Mouse (Mus musculus) limb, embryonic 14.5 days (tissue): ENCODE data around the gene Epb41l2. TPM values are rescaled to one million over a fixed set of nuclear protein-coding genes. Genes with fewer than 3 reads are reported as not detected.

Source experiments
- ATAC-seq: fragments of 200-750 bp; cut with Nextera tagmentation; 2 replicates; pipeline ENCODE4 v1.8.0; 2017; ENCODE audit warnings: low read depth, moderate number of reproducible peaks, moderate TSS enrichment; ENCODE audit not compliant: low FRiP score
- DNase-seq: peaks from one replicate; pipeline ENCODE4 v3.0.0-alpha.2; 2015; ENCODE audit warnings: low spot score
- H3K27ac ChIP-seq: fragments of 300-500 bp; sonication (generic); replicated peaks from 2 replicates; pipeline ENCODE4 v1.5.1; 2014; ENCODE audit warnings: low read depth, mild to moderate bottlenecking, low read length, moderate library complexity, mixed read lengths
- H3K27me3 ChIP-seq: fragments of 300-500 bp; sonication (generic); 2 replicates; pipeline ENCODE4 v1.6.1; 2014; ENCODE audit warnings: low read length, mixed read lengths; ENCODE audit not compliant: control insufficient read depth, insufficient read depth
- H3K36me3 ChIP-seq: fragments of 300-500 bp; sonication (generic); 2 replicates; pipeline ENCODE4 v1.6.1; 2014; ENCODE audit warnings: mild to moderate bottlenecking, low read length, moderate library complexity, mixed read lengths; ENCODE audit not compliant: control insufficient read depth, insufficient read depth
- H3K4me1 ChIP-seq: fragments of 300-500 bp; sonication (generic); 2 replicates; pipeline ENCODE4 v1.6.1; 2014; ENCODE audit warnings: antibody characterized with exemption, low read length, mixed read lengths; ENCODE audit not compliant: control insufficient read depth, insufficient read depth
- H3K4me2 ChIP-seq: fragments of 300-500 bp; sonication (generic); replicated peaks from 2 replicates; pipeline ENCODE4 v1.6.1; 2014; ENCODE audit warnings: low read depth, mild to moderate bottlenecking, low read length, moderate library complexity; ENCODE audit not compliant: severe bottlenecking
- H3K4me3 ChIP-seq: fragments of 300-500 bp; sonication (generic); replicated peaks from 2 replicates; pipeline ENCODE4 v1.5.1; 2014; ENCODE audit warnings: low read length
- H3K9ac ChIP-seq: fragments of 300-500 bp; sonication (generic); 2 replicates; pipeline ENCODE4 v1.6.1; 2014; ENCODE audit warnings: mild to moderate bottlenecking, low read depth, low read length, moderate library complexity; ENCODE audit not compliant: severe bottlenecking
- H3K9me3 ChIP-seq: fragments of 300-500 bp; sonication (generic); 2 replicates; pipeline ENCODE4 v1.6.1; 2016; ENCODE audit warnings: low read length; ENCODE audit not compliant: control insufficient read depth
- POLR2A ChIP-seq: fragments of 200-500 bp; IDR thresholded peaks from 2 replicates; pipeline ENCODE4 v1.8.0; 2012; ENCODE audit warnings: inconsistent platforms, mild to moderate bottlenecking, moderate library complexity, borderline replicate concordance; ENCODE audit not compliant: insufficient read depth, insufficient read length; ENCODE audit errors: extremely low read depth
- WGBS: fragments of 180-500 bp; shearing (Covaris S2); extraction: QIAGEN DNeasy Blood & Tissue Kit; methylation state at CpG from one replicate; pipeline ENCODE4 v1.1.7; 2014; 5-methylcytosine and 5-hydroxymethylcytosine counted together
- polyA plus RNA-seq, 2 experiments: library from polyadenylated mRNA; depleted of rRNA in 1 of 2; stranded (reverse) in 1 of 2; unstranded in 1 of 2; fragments of >200 nt; fragmentation: Nextera tagmentation in 1 of 2; extraction: Ambion mirVana in 1 of 2; gene quantifications; 2 replicates each; pipeline versions ENCODE4 v1.2.1 to v1.2.3; 2012 to 2014

Gene Epb41l2
- polyA plus RNA-seq, 2 experiments, result 78.1 to 143 TPM

DNA sequence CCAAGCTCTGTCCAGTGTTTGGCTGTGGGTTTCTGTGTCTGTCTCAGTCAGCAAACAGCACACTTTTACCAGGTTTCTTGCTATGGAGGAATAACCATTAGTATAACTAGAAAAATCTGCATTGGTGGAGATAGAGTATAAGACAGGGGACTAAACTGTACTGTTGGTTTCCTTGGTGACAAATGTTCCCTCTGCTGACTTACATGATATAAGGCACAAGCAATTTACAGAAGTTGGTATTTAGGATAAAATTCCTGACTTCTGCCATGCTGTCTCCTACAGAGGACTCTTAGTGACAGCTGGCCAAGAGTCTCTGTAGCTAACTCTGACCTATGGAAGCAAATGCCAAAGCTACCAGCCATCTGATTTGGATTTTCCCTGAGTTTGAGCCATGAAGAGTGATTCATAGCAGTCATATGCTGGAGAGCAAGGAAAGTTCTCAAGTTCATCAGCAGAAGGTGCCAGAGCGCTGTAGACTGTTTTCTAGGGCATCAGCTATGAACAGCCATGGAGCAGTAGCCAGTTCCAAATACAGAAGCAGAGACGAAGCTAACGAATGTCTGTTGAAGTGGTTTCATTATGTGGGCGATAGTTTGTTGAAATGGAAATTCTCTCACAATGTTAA lies 179.7 kb downstream of the Epb41l2 start:
- Histone ChIP-seq H3K4me2 (no peak overlapping the region), H3K27ac (no peak overlapping the region), H3K4me3 (no peak overlapping the region), H3K9me3 (no peaks in the 10 kb centered on the region), H3K27me3 (no peaks in the 10 kb centered on the region), H3K36me3 (no peaks in the 10 kb centered on the region), H3K4me1 (no peaks in the 10 kb centered on the region), H3K9ac (no peak overlapping the region)
- ATAC-seq (no peak), DNase-seq (peak; percentile 58)
- 74% methylated on average over 4 of the region's 4 CpGs for WGBS
- TF ChIP-seq POLR2A, result no peak

DNA sequence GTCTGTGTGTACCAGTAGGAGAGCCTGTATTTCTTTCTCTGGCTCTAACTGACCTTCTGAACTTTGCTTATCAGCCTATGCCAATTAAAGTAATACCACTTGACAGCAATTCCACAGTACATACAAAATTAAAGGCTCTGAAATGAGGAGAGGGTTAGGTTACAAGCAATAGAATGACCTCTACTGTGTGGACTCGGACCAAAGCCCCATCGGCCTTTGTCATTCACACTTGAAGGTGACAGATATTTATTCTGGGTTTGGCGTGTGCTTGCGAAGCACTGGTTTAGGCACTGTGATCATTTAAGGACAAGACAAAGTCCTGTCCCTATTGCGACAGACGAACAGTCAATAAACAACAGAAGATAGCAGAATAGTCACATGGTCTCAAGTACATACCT lies 180.2 kb downstream of the Epb41l2 start:
- Histone ChIP-seq H3K4me3 (no peak overlapping the region), H3K9me3 (no peaks in the 10 kb centered on the region), H3K9ac (no peak overlapping the region), H3K4me2 (no peak overlapping the region), H3K27me3 (no peaks in the 10 kb centered on the region), H3K27ac (no peak overlapping the region), H3K4me1 (no peaks in the 10 kb centered on the region), H3K36me3 (no peaks in the 10 kb centered on the region)
- DNase-seq (no peak), ATAC-seq (no peak)
- no peak for TF ChIP-seq POLR2A
- WGBS, result 64% methylated on average over 6 of the region's 6 CpGs

DNA sequence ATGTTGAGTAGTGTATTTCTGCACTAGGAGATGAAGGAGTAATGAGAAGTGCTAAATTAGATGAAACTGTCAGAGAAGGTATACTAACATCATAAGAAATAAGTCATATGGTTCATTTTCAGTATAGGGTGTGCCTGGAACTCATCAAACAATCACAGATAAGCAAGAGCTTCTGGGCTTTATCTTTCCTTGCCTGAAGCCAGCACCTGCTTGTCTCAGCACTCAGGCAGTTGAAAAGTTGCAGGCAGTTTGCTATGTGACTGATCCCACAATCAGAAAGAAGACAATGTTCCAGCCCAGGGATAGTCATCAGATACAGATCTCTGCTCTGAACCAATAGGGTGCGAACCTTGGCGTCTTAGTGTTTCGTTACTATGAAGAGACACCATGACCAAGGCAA lies 181.5 kb downstream of the Epb41l2 start:
- no peak for TF ChIP-seq POLR2A
- DNase-seq, result no peak
- WGBS, result 98% methylated on average over 3 of the region's 3 CpGs
- no peak for ATAC-seq
- no peak overlapping the region for H3K9ac ChIP-seq
- no peak overlapping the region for H3K4me2 ChIP-seq
- no peak overlapping the region for H3K27ac ChIP-seq
- no peaks in the 10 kb centered on the region for H3K4me1 ChIP-seq
- no peaks in the 10 kb centered on the region for H3K9me3 ChIP-seq
- H3K36me3 ChIP-seq, result no peaks in the 10 kb centered on the region
- H3K4me3 ChIP-seq, result no peak overlapping the region
- no peaks in the 10 kb centered on the region for H3K27me3 ChIP-seq

DNA sequence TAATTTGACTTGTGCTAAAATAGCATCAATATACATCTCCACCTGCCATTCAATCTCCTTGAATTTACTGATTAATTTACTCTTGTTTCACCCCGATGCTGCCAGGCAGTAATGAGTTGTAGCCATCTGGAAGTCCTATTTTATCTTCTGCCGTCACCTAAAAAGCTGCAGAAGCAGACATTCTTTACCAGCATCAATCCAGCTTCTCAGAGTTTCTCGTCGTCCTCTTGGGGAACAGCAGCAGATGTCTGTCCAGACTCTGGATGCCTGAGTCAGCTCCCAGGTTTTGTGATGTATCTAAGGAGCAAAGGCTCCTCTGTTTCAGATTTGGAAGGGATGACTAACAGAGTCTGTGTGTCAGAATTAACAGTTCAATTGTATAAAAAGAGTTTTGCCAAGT lies 193.3 kb downstream of the Epb41l2 start:
- Histone ChIP-seq H3K9me3 (no peaks in the 10 kb centered on the region), H3K4me3 (no peak overlapping the region), H3K27ac (no peak overlapping the region), H3K27me3 (no peaks in the 10 kb centered on the region), H3K4me1 (no peaks in the 10 kb centered on the region), H3K36me3 (no peaks in the 10 kb centered on the region), H3K4me2 (no peak overlapping the region), H3K9ac (no peak overlapping the region)
- ATAC-seq, result no peak
- TF ChIP-seq POLR2A, result no peak
- 30% methylated on average over 4 of the region's 4 CpGs for WGBS
- no peak for DNase-seq

DNA sequence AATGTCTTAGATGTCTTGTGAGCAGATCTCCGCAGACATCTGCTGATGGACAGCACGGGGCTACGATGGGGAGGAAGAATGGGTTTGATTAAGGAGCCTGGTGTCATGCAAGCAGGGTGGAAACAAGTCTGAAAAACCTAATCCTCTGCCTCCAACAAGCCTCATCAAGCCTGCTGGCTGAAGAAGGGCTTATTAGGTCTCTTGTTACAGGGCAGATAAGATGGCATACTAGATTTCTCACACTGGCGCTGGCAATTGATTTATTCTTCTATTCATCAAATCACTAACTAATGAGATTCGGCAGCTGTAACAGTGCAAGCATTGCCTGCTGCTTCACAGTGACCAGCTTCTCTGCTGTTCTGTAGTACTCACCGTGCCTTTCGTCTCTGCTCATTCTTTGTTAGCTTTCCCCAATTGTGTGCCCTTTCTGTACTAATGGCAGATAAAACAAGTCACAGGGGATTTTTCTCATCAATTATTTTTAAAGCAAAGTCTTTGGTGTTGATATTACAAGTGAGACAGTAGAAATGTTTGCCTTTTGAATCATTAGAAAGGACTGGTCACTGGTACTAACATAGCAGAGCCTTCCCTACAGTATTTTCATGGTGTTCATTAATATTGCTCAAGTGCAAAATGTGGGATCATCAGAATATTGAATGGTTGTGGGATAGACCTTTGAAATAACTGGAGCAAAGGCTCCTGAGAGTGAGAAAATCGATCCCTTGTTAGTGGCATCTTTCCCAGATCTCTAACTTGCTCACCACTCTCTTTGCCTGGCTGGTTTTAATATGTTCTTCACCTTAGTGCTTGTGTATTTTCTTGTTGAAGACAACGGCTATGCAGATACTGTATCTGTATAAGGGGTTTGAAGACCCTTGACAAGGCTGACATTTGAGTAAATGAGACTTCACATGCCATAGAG lies 212.0 kb downstream of the Epb41l2 start:
- no peak for DNase-seq

More for the DNA sequence above, 212.0 kb downstream of the Epb41l2 start:
- no peak overlapping the region for H3K4me2 ChIP-seq
- H3K4me3 ChIP-seq, result no peak overlapping the region
- H3K27ac ChIP-seq, result no peak overlapping the region
- 65% methylated on average over 9 of the region's 9 CpGs for WGBS
- no peaks in the 10 kb centered on the region for H3K36me3 ChIP-seq
- H3K9me3 ChIP-seq, result no peaks in the 10 kb centered on the region
- H3K4me1 ChIP-seq, result no peaks in the 10 kb centered on the region
- H3K9ac ChIP-seq, result no peak overlapping the region
- ATAC-seq, result no peak
- no peaks in the 10 kb centered on the region for H3K27me3 ChIP-seq
- TF ChIP-seq POLR2A, result no peak

Other genes with a start within 250 kb of the Epb41l2 start
- gene Akap7, start 51.9 kb upstream of the Epb41l2 start, polyA plus RNA-seq (2012; rRNA removed), result 14.1 and 20.9 TPM in 2 replicates
- gene Akap7, start 51.9 kb upstream of the Epb41l2 start, polyA plus RNA-seq (2014; fragmentation: Nextera tagmentation; extraction: Ambion mirVana), result 17.6 and 20.0 TPM in 2 replicates
- 0.12 and 0.24 TPM in 2 replicates for gene Smlr1, start 176.5 kb downstream of the Epb41l2 start, polyA plus RNA-seq (2012; rRNA removed)
- not detected in 2 replicates for gene Smlr1, start 176.5 kb downstream of the Epb41l2 start, polyA plus RNA-seq (2014; fragmentation: Nextera tagmentation; extraction: Ambion mirVana)